Mouse (Mus musculus): ENCODE results near the gene Kansl2.
"Not testable (repeated sequence)": the region's sequence is repeated elsewhere in the genome, so short reads cannot be mapped to it uniquely, and the experiment has no call there.

Kansl2 gene

DNA sequence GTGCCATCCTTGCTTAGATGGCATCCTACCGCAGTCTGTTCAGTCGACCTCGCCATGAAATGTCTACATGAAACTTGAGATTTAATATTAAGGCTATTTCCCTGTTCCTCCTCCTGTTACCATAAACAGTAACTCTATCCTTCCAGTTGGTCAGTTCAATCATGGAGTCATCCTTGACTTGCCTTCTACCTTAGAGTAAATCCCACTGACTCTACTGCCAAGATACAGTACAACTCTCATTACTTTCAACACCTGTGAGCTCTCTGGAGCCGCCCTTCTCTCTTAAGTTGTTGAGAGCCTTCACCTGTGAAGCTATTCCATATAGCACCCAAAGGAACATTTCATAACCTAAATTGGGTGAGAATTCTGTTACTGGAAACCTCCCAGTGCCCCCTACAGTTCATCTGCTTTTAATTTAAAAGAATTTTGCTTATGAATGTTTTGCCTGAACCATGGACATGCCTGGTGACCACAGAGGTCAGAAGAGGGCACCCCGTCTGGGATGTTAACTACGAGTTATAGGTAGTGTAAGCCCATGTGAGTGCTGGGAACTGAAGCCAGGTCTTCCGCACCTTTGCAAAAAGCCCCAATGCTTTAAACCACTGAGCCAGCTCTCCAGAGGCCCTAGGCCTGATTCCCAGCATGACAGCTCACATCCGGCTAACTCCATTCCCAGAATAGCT lies 2.9 kb upstream of the Kansl2 start:
- no peak for DNase-seq (ENCODE audit: low spot score in 2 of 2)

DNA sequence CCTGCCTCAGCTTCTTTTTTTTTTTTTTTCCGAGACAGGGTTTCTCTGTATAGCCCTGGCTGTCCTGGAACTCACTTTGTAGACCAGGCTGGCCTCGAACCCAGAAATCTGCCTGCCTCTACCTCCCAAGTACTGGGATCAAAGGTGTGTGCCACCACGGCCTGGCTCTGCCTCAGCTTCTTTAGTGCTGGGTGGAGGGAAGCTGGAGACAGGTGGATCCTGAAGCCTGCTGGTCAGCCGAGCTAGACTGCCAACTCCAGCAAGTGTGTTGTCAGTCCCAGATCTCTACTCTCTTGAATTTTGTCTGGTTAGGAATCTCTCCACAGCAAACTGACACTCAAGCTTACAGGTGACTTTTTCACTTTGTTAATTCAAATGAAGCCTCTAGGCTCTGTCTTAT lies 1.9 kb upstream of the Kansl2 start:
- DNase-seq (ENCODE audit: low spot score in 2 of 2) = no peak

DNA sequence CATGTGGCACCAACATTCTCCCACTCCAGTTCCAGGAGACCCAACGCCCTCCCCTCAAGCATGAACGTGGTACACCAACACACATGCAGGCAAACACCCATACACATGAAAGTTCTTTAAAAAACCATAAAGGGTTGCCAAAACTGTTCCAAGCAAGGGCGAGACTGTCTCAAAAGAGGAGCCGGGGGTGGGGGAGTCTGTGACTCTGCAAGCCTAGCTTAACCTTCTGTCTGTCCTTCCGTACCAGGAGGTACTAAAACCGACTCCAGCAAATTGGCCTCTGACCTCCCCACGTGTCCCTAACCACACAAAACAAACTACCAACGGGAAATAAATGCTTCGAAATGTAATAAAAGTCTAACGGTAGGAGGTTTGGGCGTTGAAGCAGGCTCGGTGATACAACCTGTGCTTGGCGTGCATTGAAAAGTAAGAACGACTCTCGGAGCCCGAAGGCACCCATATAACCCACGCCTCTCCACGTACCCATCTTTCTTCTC lies 981 bp downstream of the Kansl2 start:
- DNase-seq (ENCODE audit: low spot score in 2 of 2) = no peak

DNA sequence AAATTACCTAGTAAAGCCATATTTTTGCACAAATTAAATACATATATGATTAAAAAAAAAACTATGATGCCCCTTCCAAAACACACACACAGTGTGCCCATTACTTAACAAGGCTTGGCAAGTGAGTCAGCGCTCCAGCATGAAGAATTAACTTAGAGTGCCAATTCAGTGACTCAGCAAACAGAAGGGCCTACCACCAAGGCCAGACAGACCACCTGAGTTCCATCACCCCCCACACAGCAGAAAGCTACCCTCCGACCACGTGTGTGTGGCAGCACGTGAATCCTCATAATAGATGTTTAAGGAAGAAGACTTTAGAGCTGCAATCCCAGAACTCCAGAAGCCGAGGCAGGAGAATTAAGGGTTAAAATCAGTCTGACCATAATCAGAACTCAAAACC lies 1.8 kb downstream of the Kansl2 start:
- DNase-seq (ENCODE audit: low spot score in 2 of 2) = peak in 1 of 2 experiments; percentile 26

DNA sequence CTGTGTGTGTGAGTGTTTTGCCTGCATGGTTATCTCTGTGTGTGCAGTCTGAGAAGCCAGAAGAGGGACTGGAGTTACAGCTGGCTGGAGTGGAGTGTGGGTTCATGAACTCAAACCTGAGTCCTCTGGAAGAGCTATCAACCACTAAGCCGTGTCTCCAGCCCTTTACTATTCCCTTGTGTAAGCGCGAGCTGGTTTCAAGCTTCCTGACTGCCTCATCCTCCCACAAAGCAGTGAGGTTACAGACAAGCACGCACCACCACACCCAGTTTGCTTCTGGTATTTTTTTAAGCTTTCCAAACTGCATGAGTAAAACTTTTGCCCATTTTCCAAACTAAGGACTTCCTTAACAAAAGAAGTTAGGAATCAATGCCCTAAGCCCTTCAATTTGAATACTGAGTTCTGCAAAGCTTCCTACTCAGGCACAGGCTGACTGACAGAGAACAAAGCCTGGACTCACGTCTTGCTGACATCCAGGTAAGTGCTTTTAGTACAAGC lies 5.9 kb downstream of the Kansl2 start:
- no peak for DNase-seq (ENCODE audit: low spot score in 2 of 2)

DNA sequence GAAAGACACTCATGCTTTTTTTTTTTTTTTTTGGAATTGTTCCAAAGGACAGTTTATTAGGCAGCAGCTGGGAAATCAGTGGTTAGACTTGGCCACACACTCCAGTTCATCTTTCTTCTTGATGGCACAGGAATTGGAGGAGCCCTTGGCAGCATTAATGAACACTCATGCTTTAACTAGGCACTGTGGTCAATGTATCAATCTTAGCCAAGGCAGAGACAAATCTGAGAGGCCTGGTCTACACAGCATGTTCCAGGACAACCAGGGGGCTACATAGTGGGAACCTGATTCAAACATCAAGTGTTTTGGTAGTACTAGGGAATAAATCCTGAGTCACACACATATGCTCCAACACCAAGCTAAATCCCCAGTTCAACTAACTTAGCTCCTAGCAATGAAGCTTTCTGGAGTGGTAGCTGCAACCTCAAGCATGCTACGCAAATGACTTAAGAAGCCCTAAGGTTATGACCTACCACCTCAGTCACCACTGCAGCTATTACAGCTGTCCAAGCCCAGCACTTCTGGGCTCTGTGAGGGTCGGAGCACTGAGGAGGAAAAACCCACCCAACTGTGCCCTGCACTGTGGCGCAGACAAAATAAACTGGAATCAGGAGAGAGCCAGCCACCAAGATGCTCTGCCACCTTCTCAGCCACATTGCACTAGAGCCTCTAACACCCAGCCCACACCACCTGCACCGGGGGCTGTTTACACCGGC lies 6.8 kb downstream of the Kansl2 start:
- DNase-seq (ENCODE audit: low spot score in 2 of 2) = no peak

DNA sequence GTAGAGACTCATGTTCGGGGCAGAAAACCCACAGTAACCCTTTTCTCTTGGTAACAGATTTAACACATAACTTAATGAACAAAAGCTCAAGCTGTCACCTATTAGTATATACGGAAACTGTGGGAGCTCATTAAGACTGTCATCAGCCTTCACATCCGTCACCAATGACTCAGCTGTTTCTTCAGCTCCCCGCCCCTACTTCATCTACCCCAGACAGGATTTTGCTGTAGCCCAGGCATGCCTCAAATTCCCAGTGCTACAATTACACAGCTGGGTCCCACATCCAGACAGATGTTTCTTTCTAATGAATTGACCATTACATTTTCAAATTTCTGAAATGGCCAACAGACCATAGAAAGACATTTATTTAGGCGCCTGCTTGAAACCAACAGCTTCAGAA lies 8.0 kb downstream of the Kansl2 start:
- no peak for DNase-seq (ENCODE audit: low spot score in 2 of 2)

DNA sequence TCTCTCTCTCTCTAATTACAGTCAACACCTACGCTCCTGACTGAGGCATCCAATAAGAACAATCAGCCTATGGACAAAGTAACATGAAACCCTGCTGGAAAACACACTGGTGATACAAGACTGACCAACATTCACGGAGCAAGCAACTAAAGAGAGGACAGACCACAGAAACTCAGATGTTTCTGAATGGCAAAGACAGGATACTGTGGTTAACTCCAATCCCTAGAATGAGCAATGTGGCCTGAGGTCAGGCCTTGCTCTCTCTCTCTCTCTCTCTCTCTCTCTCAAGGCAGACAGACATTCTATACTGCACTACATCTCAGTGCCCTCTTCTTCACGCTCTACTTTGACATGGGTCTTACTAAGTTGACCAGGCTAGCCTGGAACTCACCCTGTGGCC lies 12.8 kb downstream of the Kansl2 start:
- no peak for DNase-seq (ENCODE audit: low spot score in 2 of 2)

DNA sequence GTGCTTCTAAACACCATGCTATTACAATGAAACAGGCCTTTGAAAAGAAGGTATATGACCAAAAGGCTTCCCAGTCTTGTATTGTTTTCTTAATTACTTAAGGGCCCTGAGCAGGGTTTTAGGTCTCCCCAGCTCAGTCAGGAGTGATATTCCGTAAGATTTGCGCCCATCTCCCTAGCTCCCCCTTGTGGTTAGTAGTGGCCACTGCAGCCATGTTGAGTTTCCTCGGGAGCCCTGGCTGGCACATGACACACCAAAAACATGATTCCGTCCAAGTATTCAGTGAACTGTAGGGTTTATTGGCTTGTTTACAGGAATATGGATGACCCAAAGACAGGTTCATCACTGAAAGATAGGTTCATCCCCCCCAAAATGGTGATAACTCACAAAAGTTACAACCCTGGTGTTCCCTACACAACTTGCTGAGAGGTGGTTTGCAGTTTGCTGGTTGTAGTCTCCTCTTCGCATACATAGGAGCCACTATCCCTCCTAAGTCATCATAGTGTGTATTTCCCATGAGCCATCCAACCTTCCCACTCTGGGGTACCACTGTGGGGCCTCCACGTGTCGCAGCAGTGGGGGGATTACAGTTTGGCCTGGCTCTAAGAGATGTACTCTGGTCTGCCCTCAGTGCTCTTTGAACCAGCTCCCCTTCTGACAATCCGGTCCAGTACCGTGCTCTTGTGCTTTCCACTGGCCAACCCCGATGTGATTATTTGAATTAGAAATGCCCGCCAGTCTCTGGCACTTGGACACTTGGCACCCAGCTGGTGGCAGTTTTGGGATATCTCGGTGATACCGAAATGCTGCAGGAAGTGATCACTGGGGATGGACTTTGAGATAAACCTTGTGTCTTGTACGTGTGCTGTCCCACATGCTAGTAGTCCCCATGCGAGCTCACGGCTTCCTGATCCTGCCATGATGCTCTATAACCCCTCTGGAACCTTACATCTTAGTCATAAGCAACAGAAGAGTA lies 16.4 kb downstream of the Kansl2 start:
- DNase-seq (ENCODE audit: low spot score in 2 of 2) = peak; percentile 61 to 63

DNA sequence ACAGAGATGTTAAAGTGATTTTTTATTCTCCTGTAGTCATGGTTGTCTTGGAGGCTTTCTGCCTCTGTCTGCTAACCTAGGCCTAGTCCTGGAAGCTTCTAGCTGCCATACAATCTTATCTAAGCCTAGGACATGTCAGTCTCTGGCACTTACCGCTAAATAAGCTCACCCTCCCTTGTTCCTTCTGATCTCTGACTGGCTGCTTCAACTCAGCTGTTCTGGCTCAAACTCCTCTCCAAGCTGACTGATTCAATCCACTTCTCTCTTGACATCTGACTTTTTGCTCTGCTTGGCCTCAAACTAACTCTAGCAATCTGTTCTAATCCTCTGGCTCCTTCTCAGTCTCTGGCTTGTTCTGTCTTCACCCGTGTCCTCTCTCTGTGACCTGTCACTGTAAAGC lies 19.2 kb downstream of the Kansl2 start:
- not testable (repeated sequence) for DNase-seq (ENCODE audit: low spot score in 2 of 2)

DNA sequence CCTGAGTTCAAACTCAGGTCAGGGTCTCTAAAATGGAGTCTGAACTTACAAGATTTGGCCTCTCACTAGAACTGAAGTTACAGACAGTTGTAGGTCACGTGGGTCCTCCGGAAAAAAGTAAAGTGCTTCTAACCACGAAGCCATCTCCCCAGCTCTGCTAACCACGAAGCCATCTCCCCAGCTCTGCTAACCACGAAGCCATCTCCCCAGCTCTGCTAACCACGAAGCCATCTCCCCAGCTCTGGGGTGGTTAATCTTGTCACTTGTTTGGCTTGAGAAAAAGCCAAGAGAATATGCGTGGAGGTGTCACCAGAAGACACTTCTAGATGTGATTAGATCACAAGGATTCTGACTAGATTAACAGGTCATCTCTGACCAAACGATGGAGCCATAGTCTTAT lies 19.9 kb downstream of the Kansl2 start:
- DNase-seq (ENCODE audit: low spot score in 2 of 2) = no peak

DNA sequence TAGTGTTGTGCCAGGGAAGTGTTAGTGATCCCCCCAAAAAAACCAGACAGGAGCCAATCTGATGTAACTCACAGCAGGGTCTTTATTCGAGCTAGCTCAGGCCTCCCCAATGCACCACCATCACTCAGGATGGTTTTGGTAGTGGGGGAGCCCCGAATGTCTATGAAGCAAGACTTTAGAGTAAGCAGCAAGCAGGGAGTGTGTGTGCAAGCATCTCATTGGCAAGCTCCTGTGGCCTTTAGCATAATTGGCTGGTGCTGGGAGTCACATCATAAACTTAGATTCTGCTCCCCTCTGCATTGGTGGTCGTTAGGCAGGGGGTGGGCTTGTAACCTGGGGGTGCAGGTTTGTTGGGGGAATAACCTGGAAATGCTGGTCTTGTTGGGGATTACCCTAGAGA lies 20.4 kb downstream of the Kansl2 start:
- not testable (repeated sequence) for DNase-seq (ENCODE audit: low spot score in 2 of 2)

DNA sequence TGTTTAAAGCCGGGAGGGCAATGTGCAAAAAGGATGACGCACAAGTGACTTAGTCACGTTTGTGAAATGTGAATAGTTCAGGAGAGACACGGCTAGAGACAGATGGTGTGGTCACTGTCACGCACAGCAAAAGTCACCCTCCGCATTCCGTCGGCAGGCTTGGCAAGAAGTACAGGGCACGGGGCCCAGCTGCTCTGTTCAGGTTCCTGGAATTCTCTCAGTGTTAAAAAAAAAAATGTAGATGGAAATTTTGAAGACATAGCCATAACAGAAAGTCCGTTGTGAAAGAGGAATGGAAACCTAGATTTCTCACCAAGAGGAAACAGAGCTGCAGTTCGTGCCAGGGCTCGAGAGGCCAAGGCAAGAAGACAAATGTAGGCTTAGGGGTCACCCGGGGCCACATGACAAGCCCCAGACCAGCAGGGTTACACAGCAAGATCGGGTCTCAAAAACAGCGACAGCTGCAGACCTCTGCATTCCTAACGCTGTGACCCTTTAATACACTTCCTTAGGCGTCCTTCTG lies 21.2 kb downstream of the Kansl2 start:
- DNase-seq (ENCODE audit: low spot score in 2 of 2) = peak; percentile 39 to 46

DNA sequence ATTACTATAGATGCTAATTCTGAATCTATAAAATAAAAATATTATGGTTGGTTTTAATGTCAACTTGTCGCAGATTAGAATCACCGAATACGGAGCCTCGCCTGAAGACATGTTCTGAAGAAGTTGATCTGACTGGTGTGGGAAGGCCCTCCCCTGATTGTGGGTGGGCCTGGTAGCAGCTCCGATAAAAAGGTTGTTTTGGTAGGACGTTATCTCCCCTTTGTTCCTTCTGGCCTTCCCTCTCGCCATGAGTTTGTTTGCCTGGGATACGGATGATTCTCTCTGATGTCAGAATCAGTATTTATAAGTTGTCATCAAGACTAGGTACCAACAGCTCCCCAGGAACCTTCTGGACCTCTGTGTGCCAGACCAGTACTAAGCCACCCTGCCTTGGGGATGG lies 21.8 kb downstream of the Kansl2 start:
- no peak for DNase-seq (ENCODE audit: low spot score in 2 of 2)

DNA sequence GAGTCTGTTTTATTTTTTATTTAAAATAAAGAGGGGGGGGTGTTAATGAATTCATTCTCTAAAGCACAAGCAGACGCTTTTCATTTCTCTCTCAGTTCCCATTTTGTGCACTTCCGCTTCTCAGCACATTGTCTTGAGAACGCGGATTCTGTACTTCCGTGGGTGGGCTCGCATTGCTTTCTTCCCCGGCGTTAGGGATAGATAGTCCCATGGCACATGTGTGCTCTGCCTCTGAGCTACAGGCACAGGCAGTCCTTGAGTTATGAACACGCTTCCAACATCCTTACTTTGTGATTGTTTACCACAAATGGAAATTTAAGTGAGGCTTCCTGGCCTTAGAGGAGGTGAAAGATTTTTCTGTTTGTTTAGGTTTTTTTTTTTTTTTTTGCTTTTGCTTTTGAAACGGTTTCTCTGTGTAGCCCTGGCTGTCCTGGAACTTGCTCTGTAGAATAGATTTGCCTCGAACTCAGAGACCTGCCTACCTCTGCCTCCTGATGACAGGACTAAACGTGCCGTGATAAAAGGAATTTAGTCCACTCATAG lies 22.6 kb downstream of the Kansl2 start:
- DNase-seq (ENCODE audit: low spot score in 2 of 2) = no peak

DNA sequence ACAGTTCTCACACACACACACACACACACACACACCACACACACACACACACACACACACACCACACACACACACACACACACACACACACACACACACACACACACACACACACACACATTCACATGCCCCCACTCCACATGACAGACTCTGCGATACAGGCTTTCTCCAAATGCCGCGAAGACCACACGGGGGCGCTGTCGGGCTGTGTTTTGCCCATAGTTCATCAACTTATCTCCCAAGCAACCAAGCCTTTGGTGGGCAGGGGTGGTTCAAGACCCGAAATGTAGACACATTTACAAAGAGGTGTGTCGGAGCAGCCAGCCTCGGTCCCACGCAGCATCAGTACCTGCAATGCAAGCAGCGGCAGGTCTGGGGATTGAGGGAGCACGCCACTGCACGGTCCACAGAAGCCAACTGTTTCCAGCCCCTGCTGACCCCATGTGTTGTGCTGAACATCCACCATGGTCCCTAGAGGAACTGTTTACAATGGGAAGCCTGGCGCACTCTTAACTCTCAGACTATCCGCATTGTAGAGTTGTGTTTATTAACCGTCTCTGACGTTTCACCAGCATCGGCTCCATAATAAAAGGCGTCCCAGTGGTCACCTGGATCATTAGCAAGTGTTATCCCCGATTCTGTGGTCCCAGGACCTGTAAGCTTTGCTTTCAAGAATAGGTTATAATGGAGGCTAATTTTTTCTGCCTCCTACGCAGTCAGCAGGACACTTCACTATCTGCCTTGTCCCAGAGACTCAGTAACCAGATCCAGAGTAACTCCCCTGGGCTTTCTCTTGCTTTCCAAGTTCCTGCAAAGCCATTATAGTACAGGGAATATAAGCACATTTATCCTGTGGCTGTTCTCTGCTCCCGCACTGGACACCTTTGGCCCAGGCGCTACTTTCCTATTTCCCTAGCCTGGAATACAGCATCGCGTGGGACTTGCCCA lies 23.4 kb downstream of the Kansl2 start:
- DNase-seq (ENCODE audit: low spot score in 2 of 2) = peak; percentile 72 to 78

DNA sequence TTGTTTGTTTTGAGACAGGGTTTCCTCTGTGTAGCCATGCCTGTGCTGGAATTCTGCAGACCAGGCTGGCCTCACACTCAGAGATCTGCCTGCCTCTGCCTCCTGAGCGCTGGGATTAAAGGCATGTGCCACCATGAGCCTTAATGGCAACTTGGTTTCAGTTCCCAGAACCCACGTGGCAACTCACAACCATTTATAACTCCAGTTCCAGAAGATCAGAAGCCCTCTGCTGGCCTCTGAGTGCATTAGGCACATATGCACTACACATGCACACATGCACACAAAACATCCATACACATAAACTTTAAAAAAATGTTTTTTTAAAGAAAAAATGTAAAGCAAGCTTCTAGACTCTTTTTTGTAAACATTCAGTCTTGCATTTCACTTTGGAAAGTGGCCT lies 24.7 kb downstream of the Kansl2 start:
- DNase-seq (ENCODE audit: low spot score in 2 of 2) = no peak

DNA sequence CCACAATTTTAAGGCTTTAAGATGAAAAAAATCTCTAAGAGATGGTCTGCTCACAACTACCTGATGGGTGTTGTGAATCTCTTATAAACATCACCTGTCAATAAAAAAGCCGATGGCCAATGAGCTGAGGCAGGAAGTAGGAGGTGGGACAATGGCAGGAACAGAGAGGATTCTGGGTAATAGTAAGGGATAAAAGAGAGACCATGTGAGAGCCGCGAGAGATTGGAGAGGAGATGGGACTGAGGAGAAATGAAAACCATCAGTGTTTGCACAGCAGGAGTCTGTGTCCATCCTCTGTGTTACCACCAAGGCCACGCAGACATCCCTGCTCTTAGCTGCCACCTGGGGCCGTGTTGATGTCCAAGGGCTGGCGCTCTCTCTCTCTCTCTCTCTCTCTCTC lies 26.7 kb downstream of the Kansl2 start:
- DNase-seq (ENCODE audit: low spot score in 2 of 2) = no peak

DNA sequence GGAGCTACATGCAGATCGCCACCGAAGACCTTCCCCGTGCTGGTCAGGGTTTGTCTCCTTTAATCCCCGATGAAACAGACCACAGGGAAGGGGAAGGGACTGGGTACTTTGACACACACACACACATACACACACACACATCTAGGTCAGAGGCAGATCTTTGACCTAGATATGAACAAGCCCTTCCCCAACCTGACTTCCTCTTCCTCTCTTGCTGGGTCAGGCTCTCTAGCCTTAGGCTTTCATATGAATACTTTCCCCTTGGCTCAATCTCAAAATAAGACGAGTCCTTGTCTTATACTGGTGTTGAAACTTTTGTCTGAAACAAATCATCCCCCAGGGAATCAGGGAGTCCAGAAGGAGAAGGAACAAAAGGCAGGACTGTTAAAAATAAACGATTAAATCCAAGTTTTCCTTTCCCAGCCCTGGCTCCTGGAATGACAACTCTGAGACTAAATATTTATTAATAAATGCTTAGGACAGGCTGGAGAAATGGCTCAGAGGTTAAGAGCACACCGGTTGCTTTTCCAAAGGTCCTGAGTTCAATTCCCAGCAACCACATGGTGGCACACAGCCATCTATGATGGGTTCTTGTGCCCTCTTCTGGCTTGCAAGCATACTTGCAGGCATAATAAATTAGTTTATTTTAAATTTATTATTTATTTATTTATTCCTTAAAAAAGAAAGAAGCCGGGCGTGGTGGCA lies 27.7 kb downstream of the Kansl2 start:
- DNase-seq (ENCODE audit: low spot score in 2 of 2) = no peak

DNA sequence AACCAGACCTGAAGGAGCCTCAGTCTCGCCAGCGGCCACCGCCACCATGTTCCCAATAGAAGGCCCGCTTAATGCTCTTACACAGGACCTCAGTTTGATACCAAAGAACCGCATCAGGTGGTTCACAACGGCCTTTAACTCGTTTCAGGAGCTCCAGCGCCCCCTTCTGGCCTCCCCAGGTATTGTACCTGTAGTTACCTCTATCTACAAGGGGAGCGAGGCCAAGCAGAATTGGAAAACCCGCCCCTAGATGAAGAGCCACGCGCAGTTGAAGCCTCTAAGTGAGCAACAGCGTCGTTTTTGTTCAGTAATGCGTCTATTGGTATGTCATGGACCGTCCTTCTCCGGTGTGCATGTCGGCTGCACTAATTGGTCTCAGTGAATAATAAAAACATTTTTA lies 29.6 kb downstream of the Kansl2 start:
- peak; percentile 73 to 77 for DNase-seq (ENCODE audit: low spot score in 2 of 2)
